Mouse (Mus musculus): Measurements from ENCODE around the gene Ppp3ca. TPM values are rescaled to one million over a fixed set of nuclear protein-coding genes. Genes with fewer than 3 reads are reported as not detected.
A peak's percentile ranks its signal among the peaks of the same experiment; 100 is the strongest.

The Ppp3ca gene
- total and polyA plus RNA-seq, 3 experiments, result 63.4 to 143 (median 130) TPM

- dilution Hi-C loops (cut with MboI; ENCODE audit: extremely low pct_ligation_motif_present, extremely low pct_unique_long_range_greater_than_20kb, low sequenced_read_pairs) (no loop called here), in situ Hi-C loops (cut with MboI; ENCODE audit: low pct_ligation_motif_present, low pct_unique_long_range_greater_than_20kb, low sequenced_read_pairs) (loop anchor here (5.0 kb wide), 2 partner anchors 39 to 69 kb away; no protein-coding TSS in a partner anchor)
- Histone ChIP-seq H3K9me3 (replicated peaks; ENCODE audit: low read length) (no peaks in the 10 kb centered on the region), H3K4me2 (ENCODE audit: insufficient read depth, low read depth, poor library complexity, severe bottlenecking) (peak overlapping the region; percentile 94), H3K36me3 (replicated peaks in 1 of 2; ENCODE audit: control insufficient read depth in 1 of 2, insufficient read depth in 1 of 2, low read length in 1 of 2) (peaks cover 0 to 3% of the 10 kb centered on the region in 2 experiments), H3K79me2 (replicated peaks; ENCODE audit: control insufficient read depth, extremely low read depth, insufficient read depth, poor library complexity, severe bottlenecking) (peaks cover 59% of the 10 kb centered on the region), H3K9ac (ENCODE audit: insufficient read depth, low read depth) (peak overlapping the region; percentile 86), H3K4me3 (replicated peaks in 1 of 3; ENCODE audit: low read depth in 2 of 3, low read length in 2 of 3, poor library complexity in 1 of 3) (peak overlapping the region in 2 of 3 experiments; percentile 78 to 96), H3K27ac (ENCODE audit: insufficient read depth, low read depth) (no peak overlapping the region), H3K4me1 (ENCODE audit: control insufficient read depth in 1 of 2, insufficient read depth in 2 of 2) (peaks cover 9 to 60% of the 10 kb centered on the region in 2 experiments), H3K27me3 (replicated peaks) (no peaks in the 10 kb centered on the region)
- DNase-seq (ENCODE audit: extremely low read depth), result no peak
- TF ChIP-seq ELF1 (IDR thresholded peaks at IDR 0.05; ENCODE audit: low read depth, low read length) (no peak), RCOR1 (conservative IDR thresholded peaks at IDR 0.05; ENCODE audit: low read depth, low read length) (no peak), E2F4 (IDR thresholded peaks at IDR 0.05; ENCODE audit: insufficient replicate concordance, low read depth, low read length) (no peak), ZNF384 (IDR thresholded peaks at IDR 0.05; ENCODE audit: low read depth, low read length) (peak; percentile 84), USF1 (IDR thresholded peaks at IDR 0.05; ENCODE audit: low read depth, low read length) (no peak), EP300 (IDR thresholded peaks at IDR 0.05; ENCODE audit: low read length) (no peak), CHD2 (IDR thresholded peaks at IDR 0.05; ENCODE audit: low read length) (no peak), SIN3A (IDR thresholded peaks at IDR 0.05; ENCODE audit: low read length) (peak; percentile 3; the same call in 1 of the 2 replicates), ZMIZ1 (IDR thresholded peaks at IDR 0.05; ENCODE audit: low read depth, low read length) (no peak), MAFK (IDR thresholded peaks at IDR 0.05; ENCODE audit: insufficient replicate concordance, low read length) (0 out of 2 replicates have a peak, but pooled peaks have one; percentile 0), JUND (conservative IDR thresholded peaks at IDR 0.05; ENCODE audit: low read depth, low read length) (no peak), JUN (IDR thresholded peaks at IDR 0.05; ENCODE audit: insufficient read depth, low read depth, low read length) (no peak), CHD1 (IDR thresholded peaks at IDR 0.05; ENCODE audit: low read depth, low read length) (no peak; the same call in 1 of the 2 replicates), MEF2A (IDR thresholded peaks at IDR 0.05; ENCODE audit: borderline replicate concordance, low read depth, low read length) (0 out of 2 replicates have a peak, but pooled peaks have one; percentile 33), IRF4 (IDR thresholded peaks at IDR 0.05; ENCODE audit: low read depth, low read length) (no peak)
Measured at GRCm38 (mm10) chr3:136672870-136673269, 2.9 kb downstream of the Ppp3ca start.

GRCm38 (mm10) chr3:136673363-136673762 is 3.4 kb downstream of the Ppp3ca start:
- H3K9ac ChIP-seq (ENCODE audit: insufficient read depth, low read depth), result peak overlapping the region; percentile 25; the same call in 1 of the 2 replicates
- no peaks in the 10 kb centered on the region for H3K9me3 ChIP-seq (replicated peaks; ENCODE audit: low read length)
- H3K36me3 ChIP-seq (replicated peaks in 1 of 2; ENCODE audit: control insufficient read depth in 1 of 2, insufficient read depth in 1 of 2, low read length in 1 of 2), result peaks cover 0 to 5% of the 10 kb centered on the region in 2 experiments
- no peaks in the 10 kb centered on the region for H3K27me3 ChIP-seq (replicated peaks)
- no peak overlapping the region for H3K27ac ChIP-seq (ENCODE audit: insufficient read depth, low read depth)
- dilution Hi-C loops (cut with MboI; ENCODE audit: extremely low pct_ligation_motif_present, extremely low pct_unique_long_range_greater_than_20kb, low sequenced_read_pairs) (no loop called here), in situ Hi-C loops (cut with MboI; ENCODE audit: low pct_ligation_motif_present, low pct_unique_long_range_greater_than_20kb, low sequenced_read_pairs) (loop anchor here (5.0 kb wide), 2 partner anchors 39 to 69 kb away; no protein-coding TSS in a partner anchor)
- no peak for DNase-seq (ENCODE audit: extremely low read depth)
- H3K79me2 ChIP-seq (replicated peaks; ENCODE audit: control insufficient read depth, extremely low read depth, insufficient read depth, poor library complexity, severe bottlenecking), result peaks cover 62% of the 10 kb centered on the region
- peak overlapping the region; percentile 95 for H3K4me2 ChIP-seq (ENCODE audit: insufficient read depth, low read depth, poor library complexity, severe bottlenecking)
- 0 out of 2 replicates have a peak, but pooled peaks have one; percentile 31 for TF ChIP-seq ETS1 (conservative IDR thresholded peaks at IDR 0.05; ENCODE audit: low read depth, low read length)
- peak; percentile 63; the same call in 1 of the 2 replicates for TF ChIP-seq EP300 (IDR thresholded peaks at IDR 0.05; ENCODE audit: low read length)
- TF ChIP-seq IRF4 (IDR thresholded peaks at IDR 0.05; ENCODE audit: low read depth, low read length), result peak; percentile 81
- TF ChIP-seq JUN (IDR thresholded peaks at IDR 0.05; ENCODE audit: insufficient read depth, low read depth, low read length), result peak; percentile 11; the same call in 1 of the 2 replicates
- 0 out of 2 replicates have a peak, but pooled peaks have one; percentile 60 for TF ChIP-seq SIN3A (IDR thresholded peaks at IDR 0.05; ENCODE audit: low read length)
- peak; percentile 48 for TF ChIP-seq JUND (conservative IDR thresholded peaks at IDR 0.05; ENCODE audit: low read depth, low read length)
- TF ChIP-seq ZNF384 (IDR thresholded peaks at IDR 0.05; ENCODE audit: low read depth, low read length), result peak; percentile 48; the same call in 1 of the 2 replicates
- TF ChIP-seq CTCF (conservative IDR thresholded peaks at IDR 0.05 in 1 of 2, IDR thresholded peaks at IDR 0.05 in 1 of 2; ENCODE audit: low read depth in 2 of 2, low read length in 2 of 2), result no peak
- TF ChIP-seq PAX5 (IDR thresholded peaks at IDR 0.05; ENCODE audit: low read length), result no peak
- peak overlapping the region; percentile 12 to 96 (median 78) for H3K4me3 ChIP-seq (replicated peaks in 1 of 3; ENCODE audit: low read depth in 2 of 3, low read length in 2 of 3, poor library complexity in 1 of 3)
- peaks cover 9 to 60% of the 10 kb centered on the region in 2 experiments for H3K4me1 ChIP-seq (ENCODE audit: control insufficient read depth in 1 of 2, insufficient read depth in 2 of 2)

Measured in CH12.LX (cell line).